Mouse (Mus musculus) left cerebral cortex, adult 18-20 months (tissue): Measurements from ENCODE around the gene Pramel1. TPM values are rescaled to one million over a fixed set of nuclear protein-coding genes. Genes with fewer than 3 reads are reported as not detected.
A peak's percentile ranks its signal among the peaks of the same experiment; 100 is the strongest.
"Not testable (repeated sequence)": the region's sequence is repeated elsewhere in the genome, so short reads cannot be mapped to it uniquely, and the experiment has no call there.

Source experiments
- DNase-seq, 2 experiments: peaks; one replicate each; pipeline ENCODE4 v3.0.0; 2021 to 2022; ENCODE audit warnings: low spot score in 2 of 2, mixed read lengths in 1 of 2
- long read RNA-seq, 2 experiments: library from polyadenylated mRNA; stranded (forward); transcript quantifications; one replicate each; pipeline ENCODE4 v2.0.0; 2021
- total RNA-seq, 2 experiments: library from RNA; stranded (reverse); gene quantifications; 2 replicates each; pipeline ENCODE4 v1.2.3; 2021

The Pramel1 gene
- total RNA-seq = not detected
- long read RNA-seq, experiment 1 = 0 reads
- long read RNA-seq, experiment 2 = 0 reads

DNA sequence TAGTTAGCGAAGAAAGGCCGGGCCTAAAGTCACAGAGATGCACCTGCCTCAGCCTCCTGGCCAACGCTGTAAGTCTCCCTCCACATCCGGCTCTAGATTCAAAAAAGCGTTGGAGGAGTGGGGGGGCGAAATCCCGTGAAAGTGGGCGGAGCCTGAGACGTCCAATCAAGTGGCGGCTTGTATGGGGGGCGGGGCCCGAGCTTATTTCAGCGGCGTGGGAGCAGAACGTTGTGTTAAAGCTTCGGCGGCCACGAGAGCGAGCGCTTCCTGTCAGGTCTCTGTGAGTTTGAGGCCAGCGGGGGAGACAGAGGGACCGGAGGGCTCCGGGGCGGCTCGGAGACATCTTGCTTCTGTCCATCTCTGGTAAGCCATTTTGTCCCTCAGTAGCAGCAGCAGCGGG is at the start of gene Pramel1:
Pramel1 (plus strand) TSS at position 248 of the 400 bp plus-strand sequence.
- DNase-seq = no peak

DNA sequence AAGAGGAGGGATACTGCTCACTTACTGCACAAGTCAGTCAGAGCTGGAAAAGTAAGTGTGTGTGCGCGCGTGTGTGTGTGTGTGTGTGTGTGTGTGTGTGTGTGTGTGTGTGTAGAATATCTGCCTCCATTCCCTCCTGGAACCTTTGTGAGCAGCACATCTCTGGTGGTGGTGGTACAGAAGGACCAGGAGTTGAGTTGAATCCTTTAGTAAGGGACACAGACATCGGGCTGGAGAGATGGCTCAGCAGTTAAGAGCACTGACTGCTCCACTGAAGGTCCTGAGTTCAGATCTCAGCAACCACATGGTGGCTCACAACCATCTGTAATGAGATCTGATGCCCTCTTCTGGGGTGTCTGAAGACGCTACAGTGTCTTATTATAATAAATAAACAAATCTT is 48.7 kb upstream of the Pramel1 start:
- DNase-seq = not testable (repeated sequence)

DNA sequence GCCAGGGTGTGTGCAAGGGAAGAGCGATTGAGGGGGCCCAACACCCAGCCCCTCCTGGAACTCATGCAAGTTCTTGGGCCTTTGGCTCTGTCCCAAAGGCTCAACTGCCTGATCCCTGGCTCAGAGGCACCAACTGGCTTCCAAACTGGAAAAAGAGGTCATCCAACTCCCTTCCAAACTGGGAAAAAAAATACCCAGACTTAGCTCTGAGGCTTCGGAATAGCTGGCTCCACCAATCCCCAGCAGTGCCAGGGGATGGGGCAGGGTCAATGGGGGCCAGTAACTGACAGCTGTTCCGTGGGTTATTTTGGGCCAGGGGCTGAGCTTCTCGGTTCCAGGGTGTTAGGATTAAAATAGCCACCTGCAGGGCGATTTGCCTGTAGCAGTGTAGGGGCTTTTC is 45.5 kb upstream of the Pramel1 start:
- DNase-seq = no peak

DNA sequence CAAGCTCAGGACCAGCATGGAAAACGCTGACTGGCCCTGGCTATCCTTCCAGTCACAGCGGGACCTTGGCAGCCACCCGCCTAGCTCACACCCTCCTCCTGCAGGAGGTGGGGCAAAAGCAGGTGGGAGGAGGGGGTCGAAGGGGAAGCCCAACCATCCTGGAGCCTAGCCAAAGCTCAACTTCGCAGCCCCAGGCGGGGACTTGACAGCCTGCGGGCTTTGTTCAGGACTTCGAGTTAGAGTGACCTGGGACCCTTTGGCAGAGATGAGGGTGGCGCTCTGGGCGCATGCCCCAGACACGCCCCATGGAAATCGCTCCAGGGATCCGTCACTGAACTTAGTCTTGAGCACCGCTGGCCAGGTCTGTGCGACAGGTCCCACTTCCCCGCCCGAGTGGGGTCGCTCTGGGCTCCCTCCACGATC is 44.7 kb upstream of the Pramel1 start, which contains the start of gene Lrrc38:
Lrrc38 (plus strand) TSS at position 274 of the 423 bp plus-strand sequence.
- no peak for DNase-seq

DNA sequence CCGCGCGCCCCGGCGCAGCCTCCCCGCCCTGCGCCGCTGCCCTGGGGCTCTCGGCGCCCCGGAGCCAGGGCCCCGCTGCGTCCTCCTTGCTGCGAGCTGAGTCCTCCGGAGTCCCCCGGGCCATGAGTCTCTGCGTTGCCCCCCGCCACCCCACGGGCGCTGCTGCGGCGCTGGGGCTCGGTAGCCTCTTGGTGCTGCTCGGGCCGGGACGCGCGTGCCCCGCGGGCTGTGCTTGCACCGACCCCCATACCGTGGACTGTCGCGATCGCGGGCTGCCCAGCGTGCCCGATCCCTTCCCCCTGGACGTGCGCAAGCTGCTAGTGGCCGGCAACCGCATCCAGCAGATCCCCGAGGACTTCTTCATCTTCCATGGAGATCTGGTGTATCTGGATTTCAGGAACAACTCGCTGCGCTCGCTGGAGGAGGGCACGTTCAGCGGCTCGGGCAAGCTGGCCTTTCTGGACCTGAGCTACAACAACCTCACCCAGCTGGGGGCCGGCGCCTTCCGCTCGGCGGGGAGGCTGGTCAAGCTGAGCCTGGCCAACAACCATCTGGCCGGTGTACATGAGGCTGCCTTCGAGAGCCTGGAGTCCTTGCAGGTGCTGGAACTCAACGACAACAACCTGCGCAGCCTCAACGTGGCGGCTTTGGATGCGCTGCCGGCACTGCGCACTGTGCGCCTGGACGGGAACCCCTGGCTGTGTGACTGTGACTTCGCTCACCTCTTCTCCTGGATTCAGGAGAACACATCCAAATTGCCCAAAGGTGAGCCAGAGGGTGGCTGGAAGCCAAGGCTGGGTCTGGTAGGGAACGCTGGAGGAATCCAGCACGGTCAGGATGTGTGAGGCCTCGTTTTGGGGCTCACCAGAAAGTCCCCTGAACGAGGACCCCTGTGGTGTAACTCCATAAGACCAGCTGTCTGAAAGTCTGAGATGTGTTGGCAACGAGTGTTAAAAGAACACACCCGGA is 43.9 kb upstream of the Pramel1 start:
- DNase-seq = peak in 1 of 2 experiments; percentile 12

DNA sequence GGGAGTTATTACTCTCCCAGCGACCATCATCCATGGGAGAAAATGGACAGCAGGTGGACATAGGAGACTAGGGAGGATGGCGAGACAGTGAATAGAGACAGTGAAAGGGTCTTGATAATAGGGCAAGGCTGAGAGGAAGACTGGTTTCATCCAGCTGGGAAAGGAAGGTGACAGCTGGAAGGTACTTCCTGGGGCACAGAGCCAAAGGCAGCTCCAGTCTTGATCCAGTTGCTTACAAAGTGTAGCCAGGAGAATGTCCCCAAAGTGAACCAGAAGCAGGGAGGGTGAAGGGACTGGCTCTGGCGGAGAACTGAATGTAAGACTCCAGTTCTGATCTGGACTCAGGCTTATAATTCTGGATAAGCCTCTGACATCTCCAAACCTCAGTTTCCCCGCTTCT is 41.9 kb upstream of the Pramel1 start:
- DNase-seq = no peak

DNA sequence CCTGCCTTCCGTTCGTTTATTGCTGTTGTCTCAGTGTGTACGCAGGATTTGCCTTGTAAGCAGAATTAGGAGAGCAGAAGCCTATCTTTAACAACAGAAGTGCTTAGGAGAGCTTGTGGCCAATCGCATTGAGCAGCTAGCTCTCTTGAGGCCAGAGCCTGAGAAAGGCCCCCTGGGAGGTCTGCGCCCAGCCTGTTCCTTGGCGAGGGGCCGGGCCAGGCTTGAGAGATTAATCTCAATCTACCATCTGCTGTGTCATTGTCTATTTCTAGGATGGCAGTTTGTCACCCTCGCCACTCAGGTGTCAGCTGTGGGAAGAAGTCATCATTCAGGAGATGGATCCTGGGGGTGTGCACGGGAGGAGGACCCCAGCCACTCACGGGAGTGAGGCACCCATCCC is 32.7 kb upstream of the Pramel1 start:
- no peak for DNase-seq

DNA sequence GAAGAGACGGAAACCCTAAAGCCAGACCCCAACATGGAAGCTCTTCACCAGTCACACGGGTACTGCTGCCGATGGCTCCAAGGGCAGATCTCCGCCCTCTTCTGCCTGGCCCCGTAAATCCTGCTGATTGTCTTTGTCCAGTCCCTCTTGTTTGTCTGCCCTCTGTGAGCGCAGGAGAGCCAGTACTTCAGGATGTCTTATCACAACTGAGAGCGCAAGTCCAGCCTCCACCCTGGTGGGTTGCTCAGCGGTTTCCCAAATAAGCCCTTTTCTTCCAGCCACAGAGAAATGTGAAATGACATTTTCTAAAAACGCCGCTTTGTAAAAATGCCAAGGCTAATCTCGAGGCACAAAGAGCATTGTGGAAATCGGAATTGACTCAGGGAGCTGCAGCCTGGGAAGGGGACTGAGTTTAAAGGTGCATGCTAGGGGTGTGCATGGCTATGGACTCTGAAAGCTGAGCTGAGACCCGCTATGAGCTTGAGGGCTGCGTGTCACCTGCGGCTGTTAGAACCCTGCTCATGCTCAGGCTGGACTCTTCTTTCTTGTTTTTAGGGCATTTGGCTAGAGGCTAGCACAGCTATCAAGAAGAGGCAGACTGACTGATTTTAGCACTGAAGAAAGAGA is 27.7 kb upstream of the Pramel1 start:
- DNase-seq = no peak

DNA sequence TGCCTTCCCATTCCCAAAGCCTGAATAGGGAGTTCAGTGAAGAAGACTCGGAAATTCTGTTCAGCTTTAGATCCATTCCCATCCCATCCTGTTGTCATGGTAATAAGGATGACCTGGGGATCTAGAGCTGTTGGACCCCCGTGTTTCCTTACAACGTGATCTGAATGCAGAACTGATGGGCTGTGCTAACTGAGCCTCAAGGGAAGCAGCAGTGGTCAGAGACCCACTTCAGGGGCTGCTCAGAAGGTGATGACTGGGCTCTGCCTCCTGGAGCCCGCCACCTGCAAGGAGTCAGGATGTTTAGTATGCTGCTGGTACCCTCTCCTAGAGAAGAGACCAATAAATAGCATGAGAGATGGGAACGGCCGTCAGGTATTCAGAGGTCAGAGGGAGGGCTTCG is 14.7 kb upstream of the Pramel1 start:
- DNase-seq = no peak

DNA sequence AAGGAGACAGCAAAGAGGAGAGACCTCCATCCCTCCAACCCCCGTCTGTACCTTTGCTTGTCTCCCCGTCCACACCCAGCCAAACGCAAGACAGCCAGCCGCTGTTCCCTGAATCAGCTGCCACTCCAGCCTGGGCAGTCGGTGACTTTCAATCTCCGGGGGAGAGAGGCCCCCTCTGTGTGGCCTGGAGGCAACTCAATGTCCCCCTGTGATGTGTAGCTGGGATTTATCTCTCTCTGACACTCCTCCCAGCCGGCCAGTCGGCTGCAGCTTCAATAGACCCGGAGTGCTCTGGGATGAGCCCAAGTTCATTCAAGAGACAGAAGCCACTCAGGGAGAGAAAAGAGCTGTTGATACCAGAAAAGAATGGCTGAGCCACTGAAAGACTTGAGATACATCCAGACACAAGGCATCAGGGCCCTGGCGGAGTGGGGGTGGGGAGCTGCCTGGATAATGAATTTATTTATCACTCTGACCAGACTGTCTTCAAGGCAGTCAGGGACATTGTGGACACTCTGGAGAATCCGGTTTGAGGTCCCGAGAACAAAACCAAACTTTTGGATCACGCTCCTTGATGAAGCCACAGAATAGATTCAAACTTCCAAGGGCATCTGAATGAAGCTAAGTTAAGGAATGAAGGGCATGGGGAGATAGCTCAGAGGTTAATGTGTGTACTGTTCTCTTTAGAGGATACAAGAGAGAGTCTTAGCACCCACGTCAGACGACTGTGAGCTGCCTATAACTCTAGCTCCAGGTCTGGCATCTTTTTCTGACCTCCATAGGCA is 14.1 kb upstream of the Pramel1 start:
- DNase-seq = no peak

DNA sequence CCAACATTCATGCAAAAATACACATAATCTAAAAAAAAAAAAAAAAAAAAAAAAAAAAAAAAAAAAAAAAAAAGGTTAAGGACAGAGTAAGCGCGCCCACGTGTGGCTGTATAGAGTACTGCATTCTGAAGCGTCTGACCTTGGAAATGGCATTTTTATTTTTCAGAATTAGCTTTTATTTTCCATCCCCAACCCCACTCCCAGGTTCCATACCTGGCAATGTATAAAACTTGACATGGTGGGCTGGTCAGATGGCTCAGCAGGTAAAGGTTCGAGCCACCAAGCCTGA is 13.6 kb upstream of the Pramel1 start:
- DNase-seq = peak; percentile 13 to 45

DNA sequence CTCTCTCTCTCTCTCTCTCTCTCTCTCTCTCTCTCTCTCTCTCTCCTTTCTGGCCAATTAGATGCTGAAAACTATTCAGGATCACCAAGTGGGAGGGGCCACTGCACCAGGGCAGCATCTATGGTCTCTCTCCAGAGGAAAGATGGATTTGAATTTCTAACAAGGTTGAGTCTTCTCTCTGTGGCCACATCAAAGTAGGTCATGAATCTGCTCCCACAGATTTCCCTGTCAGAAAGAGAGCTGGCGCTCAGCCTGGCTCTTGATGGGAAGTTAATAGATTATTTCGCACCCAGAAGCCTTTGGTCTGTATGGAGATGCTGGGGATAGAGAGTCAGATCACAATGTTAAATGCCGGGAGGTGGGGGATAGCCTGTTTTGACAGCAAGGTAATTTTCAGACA is 12.1 kb upstream of the Pramel1 start:
- no peak for DNase-seq

DNA sequence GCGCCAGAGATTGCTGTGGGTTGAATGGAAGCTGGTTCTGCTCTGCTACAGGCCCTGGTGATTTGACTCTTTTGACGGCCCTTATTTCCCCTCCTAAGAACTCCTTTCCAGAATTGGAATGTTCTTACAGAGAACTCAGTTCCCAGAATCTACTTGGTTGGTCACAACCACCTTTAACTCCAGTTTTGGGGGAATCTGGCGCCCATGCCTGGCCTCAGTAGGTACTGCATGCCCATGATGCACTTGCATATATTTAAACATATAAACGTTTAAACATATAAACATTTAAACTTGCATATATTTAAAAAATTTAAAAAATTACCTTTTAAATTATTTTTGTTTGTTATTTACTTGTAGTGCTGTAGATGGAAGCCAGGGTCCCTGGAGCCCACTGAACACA is 10.6 kb upstream of the Pramel1 start:
- DNase-seq = no peak

DNA sequence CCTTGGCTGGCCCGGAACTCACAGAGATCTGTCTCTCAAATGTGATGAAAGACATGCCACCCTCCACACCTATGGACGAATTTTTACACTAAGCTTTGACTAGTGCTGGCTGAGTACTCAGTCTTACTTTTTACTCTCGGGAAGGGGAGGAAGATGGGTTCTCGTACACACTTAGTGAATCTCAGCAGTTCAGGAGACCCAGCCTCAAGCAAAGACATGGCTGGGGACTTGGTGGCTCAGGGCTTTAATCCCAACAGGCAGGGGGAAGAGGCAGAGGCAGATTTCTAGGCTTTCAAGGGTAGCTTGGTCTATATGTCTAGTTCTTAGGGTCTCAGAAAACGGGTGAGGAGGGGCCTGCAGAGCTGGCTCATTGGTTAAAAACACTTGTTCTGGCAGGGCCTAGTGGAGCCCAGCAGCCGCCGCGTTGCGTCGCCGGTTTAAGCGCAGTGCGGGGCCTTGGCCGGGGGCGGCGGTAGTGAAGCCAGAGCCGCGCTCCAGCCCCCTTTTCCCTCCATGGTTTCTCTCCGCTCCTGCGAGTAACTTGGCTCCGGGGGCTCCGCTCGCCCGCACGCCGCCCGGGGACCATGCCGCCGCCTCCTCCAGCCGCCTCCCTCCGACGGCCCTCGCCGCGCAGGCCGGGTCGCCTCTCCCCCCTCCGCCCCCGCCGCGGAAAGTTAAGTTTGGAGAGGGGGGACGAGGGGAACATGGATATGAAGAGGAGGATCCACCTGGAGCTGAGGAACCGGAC is 5.1 kb upstream of the Pramel1 start:
- peak in 1 of 2 experiments; percentile 8 for DNase-seq

DNA sequence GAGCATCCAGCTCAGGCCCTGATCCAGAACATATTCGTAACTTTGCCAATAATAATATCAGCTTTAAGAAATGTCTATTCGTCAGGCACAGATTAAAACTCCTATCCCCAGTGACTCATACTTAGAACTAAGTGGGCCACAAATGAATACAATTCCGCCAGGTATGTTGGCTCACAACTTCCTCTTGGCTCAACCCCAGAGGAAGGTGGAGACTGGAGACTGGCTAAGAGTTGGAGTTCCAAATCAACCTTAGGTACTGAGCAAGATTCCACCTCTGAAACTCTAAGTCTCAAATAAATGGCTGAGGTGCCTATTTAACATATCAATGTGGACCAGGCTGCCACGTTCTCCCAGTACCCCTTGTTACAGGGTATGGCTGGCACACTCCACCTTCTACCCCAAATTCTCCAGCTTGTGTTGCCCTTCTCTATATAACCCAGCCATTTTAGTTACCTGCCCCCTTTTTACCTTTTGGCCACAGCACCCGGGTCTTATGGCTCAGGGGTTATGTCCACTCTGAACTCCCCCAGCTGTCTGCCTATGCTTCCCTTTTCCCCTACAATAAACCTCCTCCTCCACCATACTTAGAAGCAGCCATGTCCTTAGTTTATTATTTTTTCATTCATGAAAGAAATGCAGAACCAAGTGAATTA is 17.5 kb downstream of the Pramel1 start:
- DNase-seq = no peak

DNA sequence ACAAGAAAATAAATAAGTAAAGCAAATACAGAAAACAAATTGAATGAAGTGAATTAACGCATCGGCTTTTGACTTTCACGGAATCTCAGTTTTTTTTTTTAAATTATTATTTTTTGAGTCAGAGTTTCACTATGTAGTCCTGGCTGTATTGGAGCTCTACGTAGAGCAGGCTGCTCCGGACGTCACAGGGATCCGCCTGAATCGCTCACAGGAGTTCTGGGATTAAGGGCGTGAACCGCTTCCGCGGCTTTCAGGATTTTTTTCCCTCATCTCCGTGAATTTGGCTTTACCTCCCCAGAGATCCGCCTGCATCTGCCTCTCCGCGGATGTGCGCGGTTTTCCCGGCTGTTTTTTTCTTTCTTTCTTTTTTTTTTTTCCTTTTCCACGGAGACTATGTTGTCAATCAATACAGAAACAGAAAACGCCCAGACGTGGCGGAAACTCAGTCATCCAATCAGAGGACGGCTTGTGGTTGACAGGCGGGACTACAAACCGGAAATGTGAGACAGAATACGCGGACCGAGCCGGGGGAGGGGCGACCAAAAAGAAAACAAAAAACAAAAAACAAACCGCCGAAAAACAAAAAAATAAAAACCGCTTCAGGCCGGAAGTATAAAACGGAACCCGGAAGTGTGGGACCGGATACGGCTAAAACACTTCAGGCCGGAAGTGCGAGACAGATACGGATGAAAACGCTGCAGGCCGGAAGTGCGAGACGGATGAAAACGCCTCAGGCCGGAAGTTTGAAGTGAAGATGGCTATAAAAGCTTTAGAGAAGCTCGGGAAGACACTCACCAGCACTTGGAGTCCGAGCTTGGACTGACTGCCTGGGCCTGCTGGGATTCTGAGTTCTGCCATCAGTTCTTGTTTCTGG is 18.2 kb downstream of the Pramel1 start, which contains the start of gene Pramef8:
Pramef8 (plus strand) TSS at position 208 of the 874 bp plus-strand sequence.
- peak; percentile 86 to 91 for DNase-seq

DNA sequence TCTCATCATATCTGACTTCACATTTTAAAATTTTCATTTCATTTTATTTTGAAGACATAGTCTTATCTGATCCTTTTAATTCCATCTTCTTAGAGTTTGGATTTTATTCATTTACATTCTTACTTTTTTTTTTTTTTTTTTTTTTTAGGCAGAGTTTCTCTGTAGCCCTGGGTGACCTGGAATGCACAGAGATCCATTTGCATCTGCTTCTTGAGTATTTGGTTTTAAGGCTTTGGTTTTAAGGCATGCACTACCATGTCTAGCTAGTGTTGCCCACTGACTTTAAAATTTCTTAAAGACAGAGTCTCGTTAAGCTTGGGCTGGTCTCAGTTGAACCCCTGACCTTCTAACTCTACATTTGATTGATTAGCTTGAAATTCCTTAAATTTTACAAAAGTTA is 19.4 kb downstream of the Pramel1 start:
- DNase-seq = no peak

DNA sequence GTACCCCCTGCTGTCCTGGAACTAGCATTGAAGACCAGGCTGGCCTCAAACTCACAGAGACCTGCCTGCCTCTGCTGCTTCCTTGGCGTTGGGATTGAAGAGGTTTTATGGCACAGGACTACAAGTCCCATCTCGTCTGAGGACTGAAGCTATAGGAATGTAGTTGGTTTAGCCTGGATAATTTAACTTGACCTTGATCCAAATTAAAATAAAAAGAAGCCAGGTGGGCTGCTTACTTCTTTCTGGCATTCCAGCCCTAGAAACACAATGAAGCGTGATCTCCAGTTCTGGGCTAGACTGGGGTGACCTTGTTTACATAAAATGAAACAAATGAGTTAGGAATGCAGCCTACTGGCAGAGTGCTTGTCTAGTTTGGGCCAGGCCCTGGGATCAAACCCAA is 19.9 kb downstream of the Pramel1 start:
- DNase-seq = no peak

DNA sequence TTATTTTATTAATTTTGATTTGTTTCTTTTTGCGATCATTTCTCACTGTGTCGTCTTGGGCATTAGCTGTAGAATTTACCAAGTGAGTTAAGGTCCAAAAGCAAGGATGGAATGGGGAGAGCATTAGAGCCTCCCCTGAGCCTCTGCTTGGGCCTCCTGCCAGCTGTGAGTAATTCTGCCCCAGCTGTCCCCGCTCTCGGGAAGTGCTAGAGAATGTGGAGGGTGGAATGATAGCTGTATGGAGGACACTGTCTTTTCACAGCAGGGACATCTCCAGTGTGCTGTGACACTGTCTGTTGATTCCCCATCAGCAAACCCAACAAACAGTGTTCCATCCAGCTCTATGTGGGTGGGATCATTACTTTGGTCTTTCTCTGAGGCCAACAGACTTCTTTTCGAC is 32.5 kb downstream of the Pramel1 start:
- not testable (repeated sequence) for DNase-seq
